Mouse (Mus musculus): ENCODE measurements at regions not wholly inside any gene's neighbourhood (a gene's known extent, or its start where the extent isn't known, plus 50 kb on each side); places are given as distances from the start of the nearest gene placed in this dataset.

- DNase-seq (ENCODE audit: low spot score in 2 of 2), result no peak
Measured at GRCm38 (mm10) chr1:144452141-144452540, 115.3 kb downstream of the Rgs21 start.

DNA sequence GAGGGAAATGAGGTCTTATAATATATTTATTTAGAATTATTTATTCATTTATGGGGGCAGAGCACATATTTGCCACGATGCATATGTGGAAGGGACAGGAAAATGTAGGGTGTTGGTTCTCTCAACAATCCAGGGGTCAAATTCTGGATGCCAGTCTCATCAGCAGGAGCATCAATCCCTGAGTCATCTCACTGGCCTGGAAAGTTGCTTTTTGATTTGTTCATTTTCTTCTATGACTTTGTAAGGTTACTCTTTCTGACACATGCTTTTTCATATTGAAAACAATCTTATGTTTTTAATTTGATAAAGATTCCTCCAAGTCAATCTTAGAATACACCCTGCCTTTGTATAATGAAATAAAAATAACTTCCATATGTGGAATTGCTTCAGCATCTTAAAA, 115.7 kb downstream of the Rgs21 start:
- no peak for DNase-seq (ENCODE audit: low spot score in 2 of 2)

- no peak for DNase-seq (ENCODE audit: low spot score in 2 of 2)
Measured at GRCm38 (mm10) chr1:144436617-144437016, 130.8 kb downstream of the Rgs21 start.

DNA sequence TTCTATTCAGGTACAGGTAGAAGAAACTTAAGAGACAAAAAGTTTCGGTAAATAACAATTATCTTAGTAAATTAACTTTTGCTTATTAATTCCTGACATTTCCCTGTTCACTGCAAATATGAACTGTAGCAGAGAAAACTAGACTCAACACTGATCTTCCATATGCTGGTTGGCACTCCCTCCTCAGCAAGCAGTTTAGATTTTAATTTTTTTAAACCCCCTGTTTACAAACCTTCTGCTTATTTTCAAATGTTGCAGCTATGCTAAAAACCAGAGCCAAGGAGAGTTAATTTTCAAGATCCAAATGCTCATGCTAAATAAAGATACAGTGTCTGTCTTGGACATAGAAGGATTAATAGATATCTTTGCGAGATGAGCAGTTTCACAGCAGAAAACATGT, 134.7 kb downstream of the Rgs21 start:
- no peak for DNase-seq (ENCODE audit: low spot score in 2 of 2)

GRCm38 (mm10) chr1:144431535-144432276, 135.8 kb downstream of the Rgs21 start:
- DNase-seq (ENCODE audit: low spot score in 2 of 2), result no peak

- DNase-seq (ENCODE audit: low spot score in 2 of 2), result no peak
Measured at GRCm38 (mm10) chr1:144421374-144421773, 146.1 kb downstream of the Rgs21 start.

DNA sequence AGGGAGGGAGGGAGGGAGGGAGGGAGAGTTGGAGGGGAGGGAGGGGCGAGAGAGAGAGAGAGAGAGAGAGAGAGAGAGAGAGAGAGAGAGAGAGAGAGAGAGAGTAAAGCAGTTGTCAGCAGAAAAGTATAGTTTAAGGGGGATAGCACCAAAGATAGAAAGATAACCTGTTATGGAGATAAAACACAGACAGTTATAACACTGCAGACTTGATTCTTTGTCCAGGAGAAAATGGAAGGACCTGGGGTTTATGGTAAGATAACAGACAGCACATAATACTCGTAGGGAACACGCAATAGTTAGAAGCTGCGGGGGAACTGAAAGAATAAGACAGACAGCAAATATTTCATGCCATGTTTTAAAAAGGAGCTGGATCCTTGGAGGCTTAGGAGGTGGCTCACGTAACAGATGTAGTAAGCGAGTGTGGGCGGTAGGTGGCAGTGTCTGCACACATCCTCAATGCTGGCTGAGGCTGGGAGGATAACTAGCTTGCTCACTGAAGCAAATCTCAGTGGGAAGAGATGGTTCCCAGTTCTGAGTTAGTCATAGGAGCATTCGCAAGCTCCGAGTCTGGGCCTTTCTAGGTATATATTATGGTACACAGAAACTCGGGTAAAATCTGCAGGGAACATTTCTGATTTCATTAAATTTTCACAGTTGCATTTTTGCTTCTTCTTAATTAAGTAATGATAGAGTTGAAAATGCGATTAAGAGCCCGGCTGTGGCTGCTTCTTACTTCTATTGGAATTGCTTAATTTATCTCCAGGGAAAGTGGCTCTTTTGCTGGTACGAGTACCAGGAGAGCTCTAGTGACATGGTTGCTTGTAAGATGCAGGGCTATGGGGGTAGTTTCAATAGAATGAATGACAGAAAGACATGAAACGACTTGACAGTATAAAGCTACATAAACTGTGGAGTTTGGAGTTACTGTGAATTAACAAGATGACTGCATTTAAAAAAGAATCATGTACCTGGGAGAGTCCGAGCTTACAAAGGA, 157.6 kb upstream of the Rgs1 start:
- DNase-seq (ENCODE audit: low spot score in 2 of 2), result peak; percentile 55 to 92

DNA sequence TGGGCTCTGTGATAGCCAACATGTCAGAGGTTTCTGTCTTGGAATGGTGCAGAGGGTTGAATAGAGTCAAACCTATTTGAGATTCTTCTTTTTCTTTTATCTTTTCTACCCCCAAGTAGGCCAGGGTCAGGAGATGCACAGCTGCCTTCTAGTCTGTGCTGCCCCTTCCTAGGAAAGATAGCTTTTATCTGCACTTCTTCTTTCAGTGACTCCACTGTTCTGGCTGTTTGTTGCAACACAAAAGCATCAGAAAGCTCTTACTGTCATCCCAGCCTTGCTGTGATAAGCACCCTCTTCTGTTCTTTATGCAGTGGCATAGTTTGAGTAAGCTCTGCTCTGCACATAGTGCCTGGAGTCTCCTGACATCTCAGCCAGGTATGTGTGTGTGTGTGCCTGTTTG, 156.7 kb upstream of the Rgs1 start:
- no peak for DNase-seq (ENCODE audit: low spot score in 2 of 2)

DNA sequence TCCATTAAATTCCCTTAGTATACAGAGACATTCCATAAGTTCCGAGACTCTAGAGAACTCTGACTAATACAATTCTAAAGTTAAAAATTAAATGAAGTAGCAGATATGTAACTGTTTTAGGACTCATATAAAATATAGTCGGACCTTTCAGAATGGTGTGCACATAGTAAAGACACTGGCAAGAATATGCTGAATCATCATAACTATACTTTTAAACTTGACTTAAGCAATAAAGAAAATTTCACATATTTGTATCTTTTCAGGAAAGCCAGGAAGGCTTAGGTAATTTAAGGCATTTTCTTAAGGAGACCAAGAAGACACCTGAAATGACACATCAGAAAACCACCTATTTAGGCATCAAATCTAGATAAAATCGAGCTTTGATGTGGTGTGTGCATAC, 156.0 kb upstream of the Rgs1 start:
- no peak for DNase-seq (ENCODE audit: low spot score in 2 of 2)

GRCm38 (mm10) chr1:144379991-144380594, 131.1 kb upstream of the Rgs1 start:
- no peak for DNase-seq (ENCODE audit: low spot score in 2 of 2)

GRCm38 (mm10) chr1:144374121-144374520, 125.1 kb upstream of the Rgs1 start:
- no peak for DNase-seq (ENCODE audit: low spot score in 2 of 2)

DNA sequence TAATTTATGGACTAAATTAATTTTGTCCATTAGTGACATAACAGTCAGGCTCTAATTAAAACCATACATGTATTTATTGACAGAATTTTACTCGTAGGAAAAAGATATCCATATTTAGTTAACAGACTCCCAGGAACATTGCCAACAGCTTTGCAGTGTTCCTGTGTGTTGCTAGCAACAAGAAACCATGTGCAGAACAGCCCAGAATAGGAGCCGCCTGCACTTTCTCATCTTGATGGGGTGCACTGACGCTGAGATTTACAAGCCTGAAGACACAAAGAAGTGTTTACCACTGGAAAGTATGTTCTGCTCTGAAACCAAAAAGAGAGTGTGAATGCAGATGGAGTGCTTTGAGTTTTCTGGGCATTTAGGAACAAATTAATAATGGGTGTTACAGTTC, 118.5 kb upstream of the Rgs1 start:
- DNase-seq (ENCODE audit: low spot score in 2 of 2), result peak; percentile 45 to 71

GRCm38 (mm10) chr1:144355560-144356310, 106.7 kb upstream of the Rgs1 start:
- DNase-seq (ENCODE audit: low spot score in 2 of 2), result no peak

DNA sequence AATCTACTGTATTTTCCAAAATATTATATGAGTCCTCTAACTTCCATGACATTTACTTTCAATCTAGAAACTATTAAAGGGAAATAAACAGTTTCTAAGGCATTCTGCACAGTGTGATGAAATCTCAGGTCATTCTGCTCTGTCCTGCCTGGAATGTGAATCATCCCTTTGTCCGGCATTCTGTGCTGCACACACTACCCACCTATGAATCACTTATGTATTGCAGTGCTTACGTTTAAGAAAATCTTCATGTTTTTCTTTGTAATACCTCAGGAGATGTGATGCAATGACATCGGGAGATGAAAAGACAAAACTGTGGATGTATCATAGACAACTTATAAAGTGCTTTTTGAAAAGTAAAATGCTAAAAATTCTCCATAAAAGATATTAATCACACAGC, 106.0 kb upstream of the Rgs1 start:
- no peak for DNase-seq (ENCODE audit: low spot score in 2 of 2)

DNA sequence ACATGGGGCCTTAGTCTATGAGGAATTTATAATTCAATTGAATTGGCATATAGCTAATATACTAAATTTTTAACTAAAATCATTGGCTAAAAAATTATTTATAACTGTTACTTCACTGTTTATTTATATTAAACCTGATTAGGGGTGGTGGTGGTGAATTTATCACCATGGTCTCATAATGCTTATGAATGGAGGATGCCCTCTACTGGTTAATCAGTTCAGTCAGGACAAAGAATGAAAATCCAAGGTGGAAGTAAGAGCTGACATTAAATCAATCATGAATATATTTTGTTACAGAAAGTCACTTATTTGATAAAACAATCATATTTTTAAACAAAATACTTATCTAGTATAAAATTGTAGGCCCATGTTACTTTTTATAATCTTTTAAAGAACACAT, 104.3 kb upstream of the Rgs1 start:
- no peak for DNase-seq (ENCODE audit: low spot score in 2 of 2)

DNA sequence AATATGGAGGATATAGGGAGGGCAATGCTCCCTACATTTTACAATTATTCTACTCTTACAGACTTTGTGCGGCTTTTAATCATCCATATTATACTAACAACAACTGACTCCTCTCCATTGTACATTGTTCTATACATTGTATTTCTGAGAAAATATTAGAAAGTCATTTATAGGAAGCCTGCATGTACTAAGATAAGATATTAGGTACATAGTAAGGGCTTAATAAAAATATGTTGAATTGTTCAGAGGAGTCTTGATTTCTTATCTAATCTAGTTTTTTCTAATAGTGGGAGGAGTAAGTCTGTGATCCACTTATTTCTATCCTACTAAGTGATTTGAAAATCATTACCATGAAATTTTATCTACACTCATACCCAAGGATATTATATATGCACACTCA, 94.8 kb upstream of the Rgs1 start:
- no peak for DNase-seq (ENCODE audit: low spot score in 2 of 2)

- no peak for DNase-seq (ENCODE audit: low spot score in 2 of 2)
Measured at GRCm38 (mm10) chr1:144343299-144343698, 94.3 kb upstream of the Rgs1 start.

DNA sequence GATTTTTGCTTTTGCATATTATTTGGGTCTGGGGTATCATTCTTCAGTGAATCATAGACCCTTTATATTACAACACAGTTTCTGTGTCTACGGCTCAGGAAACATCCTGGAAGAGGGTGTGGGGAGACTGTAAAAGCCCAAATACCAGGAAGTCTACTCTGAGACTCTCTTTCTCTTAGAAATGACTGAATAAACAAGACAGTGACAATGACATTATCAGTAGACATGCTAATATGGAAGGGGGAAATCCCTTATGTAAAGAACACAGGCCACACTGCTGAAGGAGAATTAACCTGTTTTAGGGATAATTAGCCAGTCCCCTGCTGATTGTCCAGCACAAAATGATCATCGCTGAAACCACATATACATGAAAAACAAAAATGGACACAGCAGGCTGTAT, 88.5 kb upstream of the Rgs1 start:
- DNase-seq (ENCODE audit: low spot score in 2 of 2), result no peak

DNA sequence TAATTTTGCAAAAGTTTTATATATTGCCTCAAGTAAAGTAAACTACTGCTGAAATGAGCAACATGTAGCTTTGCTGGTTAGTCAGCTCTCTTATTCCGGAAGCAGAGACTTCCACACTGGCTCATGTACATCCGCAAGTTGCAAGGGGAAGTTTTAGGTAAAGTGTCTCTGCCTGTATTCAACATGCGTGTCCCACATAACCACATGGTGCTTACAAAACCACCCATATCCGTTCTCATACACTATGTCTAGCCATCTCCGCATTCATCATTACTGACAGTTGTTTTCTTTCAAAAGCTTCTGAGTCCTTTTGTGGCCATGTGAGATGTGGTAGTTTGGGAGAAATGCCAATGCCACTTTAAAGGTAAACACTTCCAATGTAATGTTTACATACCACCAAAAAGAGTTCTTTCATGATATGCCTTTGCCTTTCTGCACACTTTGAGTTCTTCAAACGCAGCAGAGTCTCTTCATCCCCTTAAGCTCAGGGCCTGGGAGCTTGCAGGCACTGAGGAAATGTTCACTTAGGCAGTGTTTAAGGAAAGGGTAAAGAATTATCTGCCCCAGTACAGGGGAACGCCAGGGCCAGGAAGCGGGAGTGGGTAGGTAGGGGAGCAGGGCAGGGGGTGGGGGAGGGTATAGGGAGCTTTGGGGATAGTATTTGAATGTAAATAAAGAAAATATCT, 81.5 kb upstream of the Rgs1 start:
- no peak for DNase-seq (ENCODE audit: low spot score in 2 of 2)

GRCm38 (mm10) chr1:144319406-144319805, 70.4 kb upstream of the Rgs1 start:
- no peak for DNase-seq (ENCODE audit: low spot score in 2 of 2)

DNA sequence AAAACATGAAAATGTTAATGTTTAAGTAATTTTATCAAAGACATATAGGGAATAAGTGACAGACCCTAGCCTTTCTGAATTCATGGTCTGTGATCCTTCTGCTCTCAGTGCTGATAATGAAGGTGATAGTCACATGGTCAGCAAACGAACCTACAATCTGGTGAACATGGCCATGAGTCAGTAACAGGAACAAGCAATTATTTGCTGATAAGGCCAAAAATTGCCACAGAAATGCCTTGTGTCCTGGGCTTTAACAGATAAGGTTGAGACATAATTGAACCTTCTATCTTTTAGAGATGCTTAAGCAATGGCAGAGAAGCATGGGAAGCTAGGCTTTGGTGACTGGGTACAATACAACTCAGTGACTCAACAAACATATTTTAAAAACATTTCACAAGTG, 69.2 kb upstream of the Rgs1 start:
- no peak for DNase-seq (ENCODE audit: low spot score in 2 of 2)

All from left cerebral cortex, adult 9 months (tissue).